Mouse (Mus musculus): ENCODE data around the gene Nme8.

- TF ChIP-seq CTCF (IDR thresholded peaks at IDR 0.05; ENCODE audit: low read depth, low read length) = no peak
- TF ChIP-seq GATA1 (IDR thresholded peaks at IDR 0.05; ENCODE audit: borderline replicate concordance, low read length) = no peak
Observed at GRCm38 (mm10) chr13:19649824-19650223, 47.8 kb downstream of the Nme8 start.
